Mouse (Mus musculus) ES-Bruce4 (cell line): Measurements from ENCODE around the gene Etv2.
A peak's percentile ranks its signal among the peaks of the same experiment; 100 is the strongest.

Source experiments
- CTCF ChIP-seq: IDR thresholded peaks from one replicate; pipeline ENCODE4 v1.8.1; 2011; ENCODE audit warnings: low read depth, low read length
- EP300 ChIP-seq: IDR thresholded peaks from 2 replicates; pipeline ENCODE4 v1.6.1; 2011; ENCODE audit warnings: low read depth, low read length; ENCODE audit not compliant: insufficient read depth
- POLR2A ChIP-seq: IDR thresholded peaks from one replicate; pipeline ENCODE4 v1.8.1; 2011; ENCODE audit warnings: low read length; ENCODE audit not compliant: insufficient read depth

DNA sequence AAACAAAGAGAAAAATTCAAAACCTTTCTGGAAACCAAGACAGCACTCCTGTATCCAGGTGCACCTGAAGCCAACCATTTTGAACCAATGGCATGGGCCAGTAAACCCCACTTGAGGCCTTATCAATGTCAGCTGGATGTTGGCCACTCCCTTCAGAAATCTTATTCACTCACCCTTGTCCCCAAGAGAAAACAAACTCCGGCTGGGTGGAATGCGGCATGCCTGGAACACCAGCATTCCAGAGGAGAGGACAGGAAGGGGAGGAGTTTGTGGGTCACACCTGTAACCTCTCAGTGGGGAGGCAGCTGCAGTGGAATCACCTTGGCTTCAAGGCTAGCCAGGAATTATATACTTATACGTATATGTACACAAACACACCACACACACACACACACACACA, 33.1 kb downstream of the Etv2 start:
- no peak for TF ChIP-seq CTCF
- no peak for TF ChIP-seq POLR2A
- TF ChIP-seq EP300, result peak; percentile 96
